Mouse (Mus musculus): ENCODE measurements at regions not wholly inside any gene's neighbourhood (a gene's known extent, or its start where the extent isn't known, plus 50 kb on each side); places are given as distances from the start of the nearest gene placed in this dataset.

DNA sequence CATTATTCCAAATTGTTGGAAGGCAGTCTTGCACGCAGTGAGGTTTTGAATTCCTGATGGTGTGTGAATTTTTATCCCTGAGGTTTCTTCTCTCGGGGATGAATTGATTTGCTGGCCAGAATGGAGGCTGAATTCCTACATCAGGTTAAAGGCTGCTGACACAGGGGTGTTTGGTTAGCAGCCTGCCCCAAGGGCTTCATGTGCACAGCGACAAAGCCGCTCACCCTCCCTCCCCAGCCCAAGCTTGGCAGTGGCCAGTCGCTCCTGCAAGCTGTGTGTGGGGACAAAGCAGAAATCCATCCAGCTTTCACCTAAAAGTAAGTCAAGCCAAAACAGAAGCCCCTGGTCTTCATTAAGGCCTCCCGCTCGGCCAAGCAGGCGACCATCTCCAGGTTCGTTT is 151.4 kb upstream of the Eomes start:
- Histone ChIP-seq H3K4me3 (ENCODE audit: insufficient read depth in 1 of 2, low read depth in 1 of 2, low read length in 2 of 2, poor library complexity in 1 of 2, severe bottlenecking in 1 of 2) (no peak overlapping the region), H3K27ac (ENCODE audit: insufficient read depth, low read depth, low read length, poor library complexity, severe bottlenecking) (no peak overlapping the region), H3K9ac (ENCODE audit: insufficient read depth, low read depth, low read length, poor library complexity, severe bottlenecking) (no peak overlapping the region), H3K9me3 (ENCODE audit: control insufficient read depth, insufficient read depth, low read depth, low read length) (no peaks in the 10 kb centered on the region), H3K36me3 (ENCODE audit: control insufficient read depth, insufficient read depth, low read length, poor library complexity, severe bottlenecking) (no peaks in the 10 kb centered on the region), H3K4me1 (ENCODE audit: control insufficient read depth in 2 of 2, insufficient read depth in 2 of 2, low read length in 2 of 2, poor library complexity in 1 of 2) (peaks cover 1 to 2% of the 10 kb centered on the region in 2 experiments; a peak in 1 of 4 replicates)
- in situ Hi-C loops (cut with MboI; ENCODE audit: low sequenced_read_pairs in 2 of 2, unreplicated experiment in 2 of 2), result no loop called here
- no peak for TF ChIP-seq ZC3H11A (IDR thresholded peaks at IDR 0.05; ENCODE audit: borderline replicate concordance, low read depth, low read length)
- TF ChIP-seq HCFC1 (IDR thresholded peaks at IDR 0.05; ENCODE audit: borderline replicate concordance, insufficient read depth, low read length), result no peak
- no peak for TF ChIP-seq MAFK (IDR thresholded peaks at IDR 0.05; ENCODE audit: insufficient read depth, low read depth, low read length)
- no peak for TF ChIP-seq CHD2 (IDR thresholded peaks at IDR 0.05; ENCODE audit: low read depth, low read length)
- TF ChIP-seq ZNF384 (IDR thresholded peaks at IDR 0.05; ENCODE audit: low read depth, low read length), result no peak
- DNase-seq (ENCODE audit: low read depth, low spot score), result no peak

DNA sequence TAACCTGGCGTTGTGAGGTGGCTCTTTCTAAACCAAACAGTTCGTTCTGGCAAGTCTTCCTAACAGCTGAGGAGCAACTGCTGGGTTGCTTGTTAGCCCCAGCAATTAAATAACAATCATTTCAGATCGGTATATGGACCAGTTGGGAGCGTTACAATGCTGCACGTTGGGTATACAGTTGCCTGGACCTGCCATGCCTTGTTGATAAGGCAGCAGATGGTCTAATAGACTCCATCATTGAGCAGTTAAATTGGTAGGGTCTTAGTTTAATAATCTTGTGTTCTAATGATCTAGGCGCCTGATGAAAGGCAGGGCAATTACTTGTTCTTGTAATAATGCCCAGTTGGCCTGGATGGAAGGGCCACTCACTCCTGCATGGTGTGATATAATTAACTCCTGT is 150.1 kb upstream of the Eomes start:
- no peak overlapping the region for H3K27ac ChIP-seq (ENCODE audit: insufficient read depth, low read depth, low read length, poor library complexity, severe bottlenecking)
- in situ Hi-C loops (cut with MboI; ENCODE audit: low sequenced_read_pairs in 2 of 2, unreplicated experiment in 2 of 2), result no loop called here
- H3K4me3 ChIP-seq (ENCODE audit: insufficient read depth in 1 of 2, low read depth in 1 of 2, low read length in 2 of 2, poor library complexity in 1 of 2, severe bottlenecking in 1 of 2), result no peak overlapping the region
- TF ChIP-seq HCFC1 (IDR thresholded peaks at IDR 0.05; ENCODE audit: borderline replicate concordance, insufficient read depth, low read length), result no peak
- no peak for TF ChIP-seq CHD2 (IDR thresholded peaks at IDR 0.05; ENCODE audit: low read depth, low read length)
- TF ChIP-seq ZNF384 (IDR thresholded peaks at IDR 0.05; ENCODE audit: low read depth, low read length), result no peak
- no peak for TF ChIP-seq ZC3H11A (IDR thresholded peaks at IDR 0.05; ENCODE audit: borderline replicate concordance, low read depth, low read length)
- TF ChIP-seq MAFK (IDR thresholded peaks at IDR 0.05; ENCODE audit: insufficient read depth, low read depth, low read length), result no peak
- no peak overlapping the region for H3K9ac ChIP-seq (ENCODE audit: insufficient read depth, low read depth, low read length, poor library complexity, severe bottlenecking)
- H3K36me3 ChIP-seq (ENCODE audit: control insufficient read depth, insufficient read depth, low read length, poor library complexity, severe bottlenecking), result no peaks in the 10 kb centered on the region
- no peaks in the 10 kb centered on the region for H3K9me3 ChIP-seq (ENCODE audit: control insufficient read depth, insufficient read depth, low read depth, low read length)
- DNase-seq (ENCODE audit: low read depth, low spot score), result no peak
- peaks cover 1 to 2% of the 10 kb centered on the region in 2 experiments; a peak in 1 of 4 replicates for H3K4me1 ChIP-seq (ENCODE audit: control insufficient read depth in 2 of 2, insufficient read depth in 2 of 2, low read length in 2 of 2, poor library complexity in 1 of 2)

DNA sequence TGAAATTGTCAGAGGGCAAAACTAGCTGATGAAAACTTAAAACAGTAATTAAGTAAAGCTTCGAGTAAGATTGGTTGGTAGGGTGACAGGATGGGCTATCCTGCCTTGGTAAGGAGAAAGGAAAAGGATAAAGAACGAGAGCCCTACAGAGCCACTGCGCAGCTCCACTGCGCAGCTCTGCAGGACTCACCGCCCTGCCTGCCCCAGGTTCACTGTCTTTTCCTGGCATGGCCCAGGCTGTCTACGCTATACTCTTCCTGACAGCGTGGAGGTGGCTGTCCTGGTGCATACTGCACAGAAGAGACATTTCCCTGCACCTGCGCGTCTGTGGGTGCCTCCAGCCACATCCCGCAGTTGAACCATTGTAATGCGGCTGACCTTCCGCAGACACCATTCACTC is 136.6 kb upstream of the Eomes start:
- TF ChIP-seq ZNF384 (IDR thresholded peaks at IDR 0.05; ENCODE audit: low read depth, low read length), result no peak
- TF ChIP-seq ZC3H11A (IDR thresholded peaks at IDR 0.05; ENCODE audit: borderline replicate concordance, low read depth, low read length), result no peak
- TF ChIP-seq HCFC1 (IDR thresholded peaks at IDR 0.05; ENCODE audit: borderline replicate concordance, insufficient read depth, low read length), result no peak
- TF ChIP-seq CHD2 (IDR thresholded peaks at IDR 0.05; ENCODE audit: low read depth, low read length), result no peak
- no peak for TF ChIP-seq MAFK (IDR thresholded peaks at IDR 0.05; ENCODE audit: insufficient read depth, low read depth, low read length)
- no peak overlapping the region for H3K4me3 ChIP-seq (ENCODE audit: insufficient read depth in 1 of 2, low read depth in 1 of 2, low read length in 2 of 2, poor library complexity in 1 of 2, severe bottlenecking in 1 of 2)
- no peaks in the 10 kb centered on the region for H3K36me3 ChIP-seq (ENCODE audit: control insufficient read depth, insufficient read depth, low read length, poor library complexity, severe bottlenecking)
- no peaks in the 10 kb centered on the region for H3K9me3 ChIP-seq (ENCODE audit: control insufficient read depth, insufficient read depth, low read depth, low read length)
- H3K9ac ChIP-seq (ENCODE audit: insufficient read depth, low read depth, low read length, poor library complexity, severe bottlenecking), result no peak overlapping the region
- in situ Hi-C loops (cut with MboI; ENCODE audit: low sequenced_read_pairs in 2 of 2, unreplicated experiment in 2 of 2), result no loop called here
- DNase-seq (ENCODE audit: low read depth, low spot score), result no peak
- H3K27ac ChIP-seq (ENCODE audit: insufficient read depth, low read depth, low read length, poor library complexity, severe bottlenecking), result no peak overlapping the region
- H3K4me1 ChIP-seq (ENCODE audit: control insufficient read depth in 2 of 2, insufficient read depth in 2 of 2, low read length in 2 of 2, poor library complexity in 1 of 2), result peaks cover 0 to 2% of the 10 kb centered on the region in 2 experiments; a peak in 1 of 4 replicates

DNA sequence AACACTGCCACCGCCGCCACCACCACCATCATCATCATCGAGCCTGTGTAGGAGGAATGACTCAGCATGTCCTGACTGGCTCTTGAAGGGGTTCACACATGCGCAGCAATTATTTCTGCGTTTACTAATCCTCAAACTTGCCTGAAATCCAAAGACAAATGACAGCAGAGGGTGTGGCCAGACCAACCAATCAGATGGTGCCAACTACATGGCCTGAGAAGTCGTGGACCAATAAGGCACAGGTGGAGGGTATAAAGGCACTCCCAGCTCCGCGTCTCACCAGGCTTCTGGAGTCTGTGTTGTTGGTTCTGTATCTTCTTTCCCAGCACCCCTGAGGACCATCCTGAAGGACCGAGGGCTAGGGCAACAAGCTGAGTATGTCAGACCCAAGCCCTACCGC is 123.1 kb upstream of the Eomes start:
- no peak overlapping the region for H3K27ac ChIP-seq (ENCODE audit: insufficient read depth, low read depth, low read length, poor library complexity, severe bottlenecking)
- H3K4me1 ChIP-seq (ENCODE audit: control insufficient read depth in 2 of 2, insufficient read depth in 2 of 2, low read length in 2 of 2, poor library complexity in 1 of 2), result 0 out of 4 replicates have a peak, but pooled peaks cover 0 to 3% of the 10 kb centered on the region in 2 experiments
- H3K4me3 ChIP-seq (ENCODE audit: insufficient read depth in 1 of 2, low read depth in 1 of 2, low read length in 2 of 2, poor library complexity in 1 of 2, severe bottlenecking in 1 of 2), result no peak overlapping the region
- TF ChIP-seq ZNF384 (IDR thresholded peaks at IDR 0.05; ENCODE audit: low read depth, low read length) (no peak), CHD2 (IDR thresholded peaks at IDR 0.05; ENCODE audit: low read depth, low read length) (no peak), HCFC1 (IDR thresholded peaks at IDR 0.05; ENCODE audit: borderline replicate concordance, insufficient read depth, low read length) (no peak), MAFK (IDR thresholded peaks at IDR 0.05; ENCODE audit: insufficient read depth, low read depth, low read length) (no peak), ZC3H11A (IDR thresholded peaks at IDR 0.05; ENCODE audit: borderline replicate concordance, low read depth, low read length) (no peak)
- no peak overlapping the region for H3K9ac ChIP-seq (ENCODE audit: insufficient read depth, low read depth, low read length, poor library complexity, severe bottlenecking)
- H3K36me3 ChIP-seq (ENCODE audit: control insufficient read depth, insufficient read depth, low read length, poor library complexity, severe bottlenecking), result no peaks in the 10 kb centered on the region
- DNase-seq (ENCODE audit: low read depth, low spot score), result no peak
- in situ Hi-C loops (cut with MboI; ENCODE audit: low sequenced_read_pairs in 2 of 2, unreplicated experiment in 2 of 2), result no loop called here
- no peaks in the 10 kb centered on the region for H3K9me3 ChIP-seq (ENCODE audit: control insufficient read depth, insufficient read depth, low read depth, low read length)

DNA sequence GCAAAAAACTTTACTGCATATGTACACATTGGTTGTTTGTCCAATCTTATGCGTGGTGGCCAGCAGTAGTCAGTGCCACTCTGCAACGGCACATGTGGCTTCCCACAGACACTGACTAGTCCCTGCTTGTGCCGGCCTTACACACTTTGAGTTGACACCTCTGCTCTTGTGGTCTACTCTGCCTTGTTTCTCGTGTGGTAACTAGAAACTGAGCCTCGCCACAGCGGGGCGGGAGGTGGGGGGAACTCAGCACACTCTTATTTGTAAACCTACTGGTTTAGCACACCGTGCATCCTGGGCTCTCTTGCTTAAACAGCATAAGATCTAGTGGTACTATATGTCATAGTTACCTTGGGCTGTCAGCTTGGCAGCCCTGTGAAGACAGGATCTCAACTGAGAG is 120.6 kb upstream of the Eomes start:
- no peak overlapping the region for H3K4me3 ChIP-seq (ENCODE audit: insufficient read depth in 1 of 2, low read depth in 1 of 2, low read length in 2 of 2, poor library complexity in 1 of 2, severe bottlenecking in 1 of 2)
- in situ Hi-C loops (cut with MboI; ENCODE audit: low sequenced_read_pairs in 2 of 2, unreplicated experiment in 2 of 2), result no loop called here

More for the DNA sequence above, 120.6 kb upstream of the Eomes start:
- Histone ChIP-seq H3K9ac (ENCODE audit: insufficient read depth, low read depth, low read length, poor library complexity, severe bottlenecking) (no peak overlapping the region), H3K9me3 (ENCODE audit: control insufficient read depth, insufficient read depth, low read depth, low read length) (no peaks in the 10 kb centered on the region), H3K27ac (ENCODE audit: insufficient read depth, low read depth, low read length, poor library complexity, severe bottlenecking) (no peak overlapping the region), H3K4me1 (ENCODE audit: control insufficient read depth in 2 of 2, insufficient read depth in 2 of 2, low read length in 2 of 2, poor library complexity in 1 of 2) (0 out of 4 replicates have a peak, but pooled peaks cover 0 to 3% of the 10 kb centered on the region in 2 experiments), H3K36me3 (ENCODE audit: control insufficient read depth, insufficient read depth, low read length, poor library complexity, severe bottlenecking) (no peaks in the 10 kb centered on the region)
- TF ChIP-seq HCFC1 (IDR thresholded peaks at IDR 0.05; ENCODE audit: borderline replicate concordance, insufficient read depth, low read length) (no peak), CHD2 (IDR thresholded peaks at IDR 0.05; ENCODE audit: low read depth, low read length) (no peak), ZC3H11A (IDR thresholded peaks at IDR 0.05; ENCODE audit: borderline replicate concordance, low read depth, low read length) (no peak), MAFK (IDR thresholded peaks at IDR 0.05; ENCODE audit: insufficient read depth, low read depth, low read length) (no peak), ZNF384 (IDR thresholded peaks at IDR 0.05; ENCODE audit: low read depth, low read length) (no peak)
- DNase-seq (ENCODE audit: low read depth, low spot score), result no peak
